Mouse (Mus musculus): Measurements from ENCODE around the gene Ube2h. TPM values are rescaled to one million over a fixed set of nuclear protein-coding genes. Genes with fewer than 3 reads are reported as not detected.
A peak's percentile ranks its signal among the peaks of the same experiment; 100 is the strongest.

Gene Ube2h
- polyA plus RNA-seq, 1 experiment from 2014 or later: 18.6 TPM

GRCm38 (mm10) chr6:30172820-30173550, 131.4 kb downstream of the Ube2h start:
- WGBS: 2% methylated on average over 44 of the region's 44 CpGs
- Histone ChIP-seq H3K9ac (ENCODE audit: low read depth, low read length) (peak overlapping the region; percentile 48; the same call in 1 of the 2 replicates), H3K36me3 (ENCODE audit: control insufficient read depth, insufficient read depth) (no peaks in the 10 kb centered on the region), H3K27ac (ENCODE audit: low read depth, low read length) (0 out of 2 replicates have a peak overlapping the region, but pooled peaks have one; percentile 74), H3K4me2 (replicated peaks; ENCODE audit: low read depth) (peak overlapping the region; percentile 85), H3K4me3 (ENCODE audit: low read depth, low read length) (peak overlapping the region; percentile 57), H3K27me3 (replicated peaks; ENCODE audit: control insufficient read depth, insufficient read depth, low read length) (peaks cover 72% of the 10 kb centered on the region), H3K9me3 (ENCODE audit: control insufficient read depth) (no peaks in the 10 kb centered on the region), H3K4me1 (replicated peaks; ENCODE audit: control insufficient read depth, insufficient read depth, low read length) (no peaks in the 10 kb centered on the region)
- peak; percentile 18; the same call in 1 of the 2 replicates for ATAC-seq
- TF ChIP-seq CTCF (IDR thresholded peaks at IDR 0.05; ENCODE audit: low read depth): peak; percentile 71

- Histone ChIP-seq H3K27me3 (replicated peaks; ENCODE audit: control insufficient read depth, insufficient read depth, low read length) (peaks cover 67% of the 10 kb centered on the region), H3K4me3 (ENCODE audit: low read depth, low read length) (peak overlapping the region; percentile 57), H3K27ac (ENCODE audit: low read depth, low read length) (no peak overlapping the region), H3K4me2 (replicated peaks; ENCODE audit: low read depth) (peak overlapping the region; percentile 85), H3K9ac (ENCODE audit: low read depth, low read length) (no peak overlapping the region), H3K36me3 (ENCODE audit: control insufficient read depth, insufficient read depth) (no peaks in the 10 kb centered on the region), H3K4me1 (replicated peaks; ENCODE audit: control insufficient read depth, insufficient read depth, low read length) (no peaks in the 10 kb centered on the region), H3K9me3 (ENCODE audit: control insufficient read depth) (no peaks in the 10 kb centered on the region)
- WGBS: 32% methylated on average over 8 of the region's 8 CpGs
- TF ChIP-seq CTCF (IDR thresholded peaks at IDR 0.05; ENCODE audit: low read depth): no peak
- no peak for ATAC-seq
Measured at GRCm38 (mm10) chr6:30172441-30172819, 131.9 kb downstream of the Ube2h start.

GRCm38 (mm10) chr6:30171967-30172366, 132.4 kb downstream of the Ube2h start:
- Histone ChIP-seq H3K4me3 (ENCODE audit: low read depth, low read length) (no peak overlapping the region), H3K4me2 (replicated peaks; ENCODE audit: low read depth) (no peak overlapping the region), H3K27me3 (replicated peaks; ENCODE audit: control insufficient read depth, insufficient read depth, low read length) (peaks cover 63% of the 10 kb centered on the region), H3K36me3 (ENCODE audit: control insufficient read depth, insufficient read depth) (no peaks in the 10 kb centered on the region), H3K4me1 (replicated peaks; ENCODE audit: control insufficient read depth, insufficient read depth, low read length) (no peaks in the 10 kb centered on the region), H3K9me3 (ENCODE audit: control insufficient read depth) (no peaks in the 10 kb centered on the region), H3K9ac (ENCODE audit: low read depth, low read length) (no peak overlapping the region), H3K27ac (ENCODE audit: low read depth, low read length) (no peak overlapping the region)
- no peak for ATAC-seq
- 42% methylated on average over 10 of the region's 10 CpGs for WGBS
- TF ChIP-seq CTCF (IDR thresholded peaks at IDR 0.05; ENCODE audit: low read depth): no peak

- no peaks in the 10 kb centered on the region for H3K4me1 ChIP-seq (replicated peaks; ENCODE audit: control insufficient read depth, insufficient read depth, low read length)
- peaks cover 55% of the 10 kb centered on the region for H3K27me3 ChIP-seq (replicated peaks; ENCODE audit: control insufficient read depth, insufficient read depth, low read length)
- no peak overlapping the region for H3K27ac ChIP-seq (ENCODE audit: low read depth, low read length)
- H3K36me3 ChIP-seq (ENCODE audit: control insufficient read depth, insufficient read depth): no peaks in the 10 kb centered on the region
- no peak overlapping the region for H3K9ac ChIP-seq (ENCODE audit: low read depth, low read length)
- ATAC-seq: no peak
- WGBS: 37% methylated on average over 8 of the region's 8 CpGs
- no peaks in the 10 kb centered on the region for H3K9me3 ChIP-seq (ENCODE audit: control insufficient read depth)
- TF ChIP-seq CTCF (IDR thresholded peaks at IDR 0.05; ENCODE audit: low read depth): no peak
- H3K4me2 ChIP-seq (replicated peaks; ENCODE audit: low read depth): no peak overlapping the region
- no peak overlapping the region for H3K4me3 ChIP-seq (ENCODE audit: low read depth, low read length)
Measured at GRCm38 (mm10) chr6:30171226-30171625, 133.1 kb downstream of the Ube2h start.

GRCm38 (mm10) chr6:30169148-30169547, 135.2 kb downstream of the Ube2h start:
- Histone ChIP-seq H3K9me3 (ENCODE audit: control insufficient read depth) (no peaks in the 10 kb centered on the region), H3K9ac (ENCODE audit: low read depth, low read length) (no peak overlapping the region), H3K36me3 (ENCODE audit: control insufficient read depth, insufficient read depth) (peaks cover 7% of the 10 kb centered on the region; the same call in 1 of the 2 replicates), H3K27me3 (replicated peaks; ENCODE audit: control insufficient read depth, insufficient read depth, low read length) (peaks cover 35% of the 10 kb centered on the region), H3K4me2 (replicated peaks; ENCODE audit: low read depth) (no peak overlapping the region), H3K4me3 (ENCODE audit: low read depth, low read length) (no peak overlapping the region), H3K4me1 (replicated peaks; ENCODE audit: control insufficient read depth, insufficient read depth, low read length) (no peaks in the 10 kb centered on the region), H3K27ac (ENCODE audit: low read depth, low read length) (no peak overlapping the region)
- ATAC-seq: no peak
- TF ChIP-seq CTCF (IDR thresholded peaks at IDR 0.05; ENCODE audit: low read depth): no peak
- 83% methylated on average over 12 of the region's 12 CpGs for WGBS

GRCm38 (mm10) chr6:30168275-30168674, 136.1 kb downstream of the Ube2h start:
- ATAC-seq: no peak
- H3K36me3 ChIP-seq (ENCODE audit: control insufficient read depth, insufficient read depth): peaks cover 7% of the 10 kb centered on the region; the same call in 1 of the 2 replicates

More at GRCm38 (mm10) chr6:30168275-30168674, 136.1 kb downstream of the Ube2h start:
- Histone ChIP-seq H3K9me3 (ENCODE audit: control insufficient read depth) (no peaks in the 10 kb centered on the region), H3K27ac (ENCODE audit: low read depth, low read length) (no peak overlapping the region), H3K4me1 (replicated peaks; ENCODE audit: control insufficient read depth, insufficient read depth, low read length) (no peaks in the 10 kb centered on the region), H3K9ac (ENCODE audit: low read depth, low read length) (no peak overlapping the region), H3K4me2 (replicated peaks; ENCODE audit: low read depth) (no peak overlapping the region), H3K27me3 (replicated peaks; ENCODE audit: control insufficient read depth, insufficient read depth, low read length) (peaks cover 26% of the 10 kb centered on the region), H3K4me3 (ENCODE audit: low read depth, low read length) (no peak overlapping the region)
- TF ChIP-seq CTCF (IDR thresholded peaks at IDR 0.05; ENCODE audit: low read depth): no peak
- 86% methylated on average over 3 of the region's 3 CpGs for WGBS

Data from intestine, postnatal 0 days (tissue).